Mouse (Mus musculus) 3134 (cell line): Measurements from ENCODE around the gene Extl2.

Source experiments
- DNase-seq: peaks from one replicate; pipeline ENCODE4 v3.0.0-alpha.2; 2011; ENCODE audit warnings: low spot score; ENCODE audit not compliant: insufficient read length; ENCODE audit errors: extremely low read depth

Extl2 gene

GRCm38 (mm10) chr3:116076739-116077138 is 69.5 kb downstream of the Extl2 start:
- no peak for DNase-seq

GRCm38 (mm10) chr3:116078490-116078889 is 71.2 kb downstream of the Extl2 start:
- DNase-seq: no peak
